Mouse (Mus musculus): ENCODE measurements at regions not wholly inside any gene's neighbourhood (a gene's known extent, or its start where the extent isn't known, plus 50 kb on each side); places are given as distances from the start of the nearest gene placed in this dataset.

GRCm38 (mm10) chr15:18189622-18190308, 629.0 kb upstream of the Cdh10 start:
- Histone ChIP-seq H3K9ac (no peak overlapping the region), H3K4me3 (no peak overlapping the region), H3K27ac (replicated peaks) (peak overlapping the region; percentile 42; the same call in 1 of the 2 replicates), H3K9me3 (no peaks in the 10 kb centered on the region), H3K4me1 (replicated peaks) (peaks cover 7% of the 10 kb centered on the region), H3K27me3 (no peaks in the 10 kb centered on the region), H3K36me3 (no peaks in the 10 kb centered on the region), H3K4me2 (no peak overlapping the region)
- peak; percentile 97 for ATAC-seq (ENCODE audit: low read depth)
- WGBS: 32% methylated on average over 5 of the region's 5 CpGs

- H3K4me3 ChIP-seq: no peak overlapping the region
- no peak overlapping the region for H3K9ac ChIP-seq
- H3K9me3 ChIP-seq: no peaks in the 10 kb centered on the region
- H3K27me3 ChIP-seq: no peaks in the 10 kb centered on the region
- H3K36me3 ChIP-seq: no peaks in the 10 kb centered on the region
- WGBS: 93% methylated on average over 1 of the region's 1 CpGs
- no peak overlapping the region for H3K27ac ChIP-seq (replicated peaks)
- no peak for ATAC-seq (ENCODE audit: low read depth)
- peaks cover 7% of the 10 kb centered on the region for H3K4me1 ChIP-seq (replicated peaks)
- H3K4me2 ChIP-seq: no peak overlapping the region
These were observed 628.3 kb upstream of the Cdh10 start for GRCm38 (mm10) chr15:18190490-18190889.

DNA sequence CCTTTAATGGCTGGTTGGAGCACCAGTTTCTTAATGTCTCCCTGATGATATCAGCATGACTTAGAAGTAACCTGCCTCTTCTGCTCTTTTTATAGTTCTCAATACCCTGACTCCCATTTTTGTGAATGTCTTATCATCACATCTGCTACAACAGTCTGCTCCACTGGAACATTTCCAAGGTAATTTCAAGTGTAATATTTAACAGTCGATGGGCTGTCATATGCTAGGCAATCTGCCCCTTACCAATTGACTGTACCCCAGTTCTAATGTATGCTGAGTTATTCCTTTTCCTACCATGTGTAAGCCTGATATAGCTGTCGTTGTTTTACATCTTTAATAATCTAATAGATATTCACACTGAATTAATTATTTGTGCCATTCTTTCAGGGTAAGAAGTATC, 607.6 kb upstream of the Cdh10 start:
- Histone ChIP-seq H3K4me3 (no peak overlapping the region), H3K27me3 (no peaks in the 10 kb centered on the region), H3K27ac (replicated peaks) (no peak overlapping the region), H3K9ac (no peak overlapping the region), H3K4me2 (no peak overlapping the region), H3K36me3 (no peaks in the 10 kb centered on the region), H3K4me1 (replicated peaks) (no peaks in the 10 kb centered on the region), H3K9me3 (no peaks in the 10 kb centered on the region)
- WGBS: 62% methylated on average over 2 of the region's 2 CpGs
- no peak; the same call in 1 of the 2 replicates for ATAC-seq (ENCODE audit: low read depth)

DNA sequence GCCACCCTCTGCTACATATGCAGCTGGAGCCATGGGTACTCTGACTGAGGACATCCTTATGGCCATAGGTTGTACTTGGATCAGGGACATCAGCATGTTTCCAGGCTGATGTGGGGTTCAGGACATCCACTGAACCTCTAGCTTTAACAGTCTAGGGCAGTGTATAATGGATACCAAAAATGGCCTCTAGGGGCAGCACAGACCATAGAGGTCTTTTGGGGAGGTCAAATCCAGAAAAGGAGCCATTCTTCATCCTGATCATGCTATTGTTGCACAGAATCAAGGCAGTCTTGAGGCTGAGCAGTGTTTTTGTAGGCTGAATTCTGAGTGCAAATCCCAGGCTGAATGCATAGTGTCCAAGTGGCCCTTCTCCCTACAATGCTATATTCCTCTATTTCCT, 598.8 kb upstream of the Cdh10 start:
- Histone ChIP-seq H3K9me3 (no peaks in the 10 kb centered on the region), H3K27ac (replicated peaks) (no peak overlapping the region), H3K9ac (no peak overlapping the region), H3K4me3 (no peak overlapping the region), H3K4me2 (no peak overlapping the region), H3K36me3 (no peaks in the 10 kb centered on the region), H3K27me3 (no peaks in the 10 kb centered on the region), H3K4me1 (replicated peaks) (no peaks in the 10 kb centered on the region)
- no peak for ATAC-seq (ENCODE audit: low read depth)
